Comparison of ENCODE assay signal across 1 mouse cellular context in the genomic region with DNA sequence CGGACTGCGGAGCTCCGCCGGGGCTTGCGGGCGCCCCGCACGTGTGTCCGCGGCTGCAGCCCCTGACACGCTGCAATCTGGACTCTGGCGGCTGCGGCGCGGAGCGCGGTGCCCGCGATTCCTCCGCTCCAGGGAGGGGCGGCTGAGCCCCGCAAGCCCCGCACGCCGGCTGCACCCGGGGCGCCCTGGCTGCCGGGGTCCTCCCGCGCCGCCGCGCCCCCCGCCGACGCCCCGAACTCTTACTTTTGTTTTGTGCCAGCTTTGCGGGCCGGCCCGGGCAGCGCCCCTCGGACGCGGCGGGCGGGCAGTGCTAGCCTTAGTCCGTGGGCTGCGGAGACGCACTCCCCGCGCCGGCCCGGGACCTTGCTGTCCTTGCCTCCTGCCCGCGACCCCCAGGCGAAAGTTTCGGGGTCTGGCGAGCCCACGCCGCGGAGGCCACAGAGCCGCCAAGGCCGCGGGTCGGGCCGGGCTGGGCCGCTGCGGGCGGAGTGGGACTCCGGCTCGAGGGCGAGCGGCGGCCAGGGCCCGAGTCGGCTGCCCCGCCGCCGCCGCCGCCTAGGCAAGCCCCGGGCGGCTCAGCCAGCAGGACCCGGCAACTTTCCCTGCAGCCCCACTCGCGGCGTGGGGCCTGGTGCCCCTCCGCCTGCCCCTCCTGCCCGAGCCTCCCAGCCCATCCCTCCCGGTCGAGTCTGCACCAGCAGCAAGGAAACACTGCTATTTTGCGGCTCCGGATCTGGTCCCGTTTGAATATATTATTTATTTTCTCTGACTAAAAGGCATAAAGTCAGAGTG.
A peak's percentile ranks its signal among the peaks of the same experiment; 100 is the strongest.
TF ChIP-seq lines count a peak whose summit lies in the region.

No protein-coding gene starts in this region.

TF ChIP-seq in MEL, 35 proteins besides CTCF, POLR2A, EP300 and RAD21:
- TF ChIP-seq NELFE (IDR thresholded peaks at IDR 0.05; ENCODE audit: low read depth, low read length) = no peak
- TF ChIP-seq USF2 (IDR thresholded peaks at IDR 0.05; ENCODE audit: borderline replicate concordance in 1 of 2, insufficient read depth in 1 of 2, low read depth in 1 of 2, low read length in 2 of 2) = no peak
- no peak for TF ChIP-seq ELF1 (IDR thresholded peaks at IDR 0.05; ENCODE audit: low read depth, low read length)
- no peak for TF ChIP-seq ZC3H11A (IDR thresholded peaks at IDR 0.05; ENCODE audit: low read depth, low read length)
- TF ChIP-seq MAFK (IDR thresholded peaks at IDR 0.05; ENCODE audit: borderline replicate concordance, low read depth, low read length) = no peak
- no peak for TF ChIP-seq TBP (IDR thresholded peaks at IDR 0.05; ENCODE audit: low read depth, low read length)
- TF ChIP-seq SIN3A (IDR thresholded peaks at IDR 0.05; ENCODE audit: low read length) = peak; percentile 51; the same call in 1 of the 2 replicates
